Mouse (Mus musculus) limb, embryonic 14.5 days (tissue): ENCODE measurements around the gene Actl6a. TPM values are rescaled to one million over a fixed set of nuclear protein-coding genes. Genes with fewer than 3 reads are reported as not detected.
"Not testable (repeated sequence)": the region's sequence is repeated elsewhere in the genome, so short reads cannot be mapped to it uniquely, and the experiment has no call there.

Experiments used
- ATAC-seq: fragments of 200-750 bp; cut with Nextera tagmentation; 2 replicates; pipeline ENCODE4 v1.8.0; 2017; ENCODE audit warnings: low read depth, moderate number of reproducible peaks, moderate TSS enrichment; ENCODE audit not compliant: low FRiP score
- DNase-seq: peaks from one replicate; pipeline ENCODE4 v3.0.0-alpha.2; 2015; ENCODE audit warnings: low spot score
- H3K27ac ChIP-seq: fragments of 300-500 bp; sonication (generic); replicated peaks from 2 replicates; pipeline ENCODE4 v1.5.1; 2014; ENCODE audit warnings: low read depth, mild to moderate bottlenecking, low read length, moderate library complexity, mixed read lengths
- H3K27me3 ChIP-seq: fragments of 300-500 bp; sonication (generic); 2 replicates; pipeline ENCODE4 v1.6.1; 2014; ENCODE audit warnings: low read length, mixed read lengths; ENCODE audit not compliant: control insufficient read depth, insufficient read depth
- H3K36me3 ChIP-seq: fragments of 300-500 bp; sonication (generic); 2 replicates; pipeline ENCODE4 v1.6.1; 2014; ENCODE audit warnings: mild to moderate bottlenecking, low read length, moderate library complexity, mixed read lengths; ENCODE audit not compliant: control insufficient read depth, insufficient read depth
- H3K4me1 ChIP-seq: fragments of 300-500 bp; sonication (generic); 2 replicates; pipeline ENCODE4 v1.6.1; 2014; ENCODE audit warnings: antibody characterized with exemption, low read length, mixed read lengths; ENCODE audit not compliant: control insufficient read depth, insufficient read depth
- H3K4me2 ChIP-seq: fragments of 300-500 bp; sonication (generic); replicated peaks from 2 replicates; pipeline ENCODE4 v1.6.1; 2014; ENCODE audit warnings: low read depth, mild to moderate bottlenecking, low read length, moderate library complexity; ENCODE audit not compliant: severe bottlenecking
- H3K4me3 ChIP-seq: fragments of 300-500 bp; sonication (generic); replicated peaks from 2 replicates; pipeline ENCODE4 v1.5.1; 2014; ENCODE audit warnings: low read length
- H3K9ac ChIP-seq: fragments of 300-500 bp; sonication (generic); 2 replicates; pipeline ENCODE4 v1.6.1; 2014; ENCODE audit warnings: mild to moderate bottlenecking, low read depth, low read length, moderate library complexity; ENCODE audit not compliant: severe bottlenecking
- H3K9me3 ChIP-seq: fragments of 300-500 bp; sonication (generic); 2 replicates; pipeline ENCODE4 v1.6.1; 2016; ENCODE audit warnings: low read length; ENCODE audit not compliant: control insufficient read depth
- POLR2A ChIP-seq: fragments of 200-500 bp; IDR thresholded peaks from 2 replicates; pipeline ENCODE4 v1.8.0; 2012; ENCODE audit warnings: inconsistent platforms, mild to moderate bottlenecking, moderate library complexity, borderline replicate concordance; ENCODE audit not compliant: insufficient read depth, insufficient read length; ENCODE audit errors: extremely low read depth
- WGBS: fragments of 180-500 bp; shearing (Covaris S2); extraction: QIAGEN DNeasy Blood & Tissue Kit; methylation state at CpG from one replicate; pipeline ENCODE4 v1.1.7; 2014; 5-methylcytosine and 5-hydroxymethylcytosine counted together
- polyA plus RNA-seq, 2 experiments: library from polyadenylated mRNA; depleted of rRNA in 1 of 2; stranded (reverse) in 1 of 2; unstranded in 1 of 2; fragments of >200 nt; fragmentation: Nextera tagmentation in 1 of 2; extraction: Ambion mirVana in 1 of 2; gene quantifications; 2 replicates each; pipeline versions ENCODE4 v1.2.1 to v1.2.3; 2012 to 2014

The Actl6a gene
- polyA plus RNA-seq, 2 experiments: 67.9 to 124 TPM

GRCm38 (mm10) chr3:32695583-32695980 is 10.5 kb upstream of the Actl6a start:
- Histone ChIP-seq H3K9ac (no peak overlapping the region), H3K27me3 (no peaks in the 10 kb centered on the region), H3K27ac (no peak overlapping the region), H3K9me3 (no peaks in the 10 kb centered on the region), H3K4me2 (no peak overlapping the region), H3K4me3 (no peak overlapping the region), H3K4me1 (no peaks in the 10 kb centered on the region), H3K36me3 (no peaks in the 10 kb centered on the region)
- no peak for TF ChIP-seq POLR2A
- WGBS: 90% methylated on average over 4 of the region's 4 CpGs
- no peak for ATAC-seq
- DNase-seq: no peak

- Histone ChIP-seq H3K27ac (no peak overlapping the region), H3K4me2 (no peak overlapping the region), H3K27me3 (no peaks in the 10 kb centered on the region), H3K9me3 (no peaks in the 10 kb centered on the region), H3K4me1 (no peaks in the 10 kb centered on the region), H3K36me3 (no peaks in the 10 kb centered on the region), H3K9ac (no peak overlapping the region), H3K4me3 (no peak overlapping the region)
- DNase-seq (peak; percentile 83), ATAC-seq (peak; percentile 41; the same call in 1 of the 2 replicates)
- TF ChIP-seq POLR2A: no peak
- WGBS: 42% methylated on average over 7 of the region's 7 CpGs
These were observed 7.8 kb upstream of the Actl6a start for GRCm38 (mm10) chr3:32698228-32698863.

- DNase-seq, H3K36me3 ChIP-seq, H3K4me2 ChIP-seq, H3K9ac ChIP-seq, H3K4me1 ChIP-seq, H3K4me3 ChIP-seq, ATAC-seq, H3K9me3 ChIP-seq, H3K27me3 ChIP-seq, H3K27ac ChIP-seq: not testable (repeated sequence)
- 89% methylated on average over 6 of the region's 6 CpGs for WGBS
These were observed 2.1 kb upstream of the Actl6a start for GRCm38 (mm10) chr3:32704021-32704420.

GRCm38 (mm10) chr3:32704632-32705031 is 1.5 kb upstream of the Actl6a start:
- not testable (repeated sequence) for H3K4me3 ChIP-seq, DNase-seq, H3K27ac ChIP-seq, H3K4me2 ChIP-seq, ATAC-seq, H3K27me3 ChIP-seq, H3K9me3 ChIP-seq, H3K36me3 ChIP-seq, H3K4me1 ChIP-seq, H3K9ac ChIP-seq
- WGBS: 90% methylated on average over 10 of the region's 10 CpGs

GRCm38 (mm10) chr3:32708052-32708367 is 1.9 kb downstream of the Actl6a start:
- Histone ChIP-seq H3K9ac (peak overlapping the region; percentile 90; the same call in 1 of the 2 replicates), H3K27ac (no peak overlapping the region), H3K36me3 (peaks cover 17% of the 10 kb centered on the region), H3K27me3 (no peaks in the 10 kb centered on the region), H3K4me3 (peak overlapping the region; percentile 92), H3K9me3 (no peaks in the 10 kb centered on the region), H3K4me2 (peak overlapping the region; percentile 79), H3K4me1 (peaks cover 8% of the 10 kb centered on the region; the same call in 1 of the 2 replicates)
- no peak for TF ChIP-seq POLR2A
- DNase-seq: no peak
- 7% methylated on average over 4 of the region's 4 CpGs for WGBS
- no peak for ATAC-seq
